Mouse (Mus musculus): ENCODE measurements at regions not wholly inside any gene's neighbourhood (a gene's known extent, or its start where the extent isn't known, plus 50 kb on each side); places are given as distances from the start of the nearest gene placed in this dataset.

DNA sequence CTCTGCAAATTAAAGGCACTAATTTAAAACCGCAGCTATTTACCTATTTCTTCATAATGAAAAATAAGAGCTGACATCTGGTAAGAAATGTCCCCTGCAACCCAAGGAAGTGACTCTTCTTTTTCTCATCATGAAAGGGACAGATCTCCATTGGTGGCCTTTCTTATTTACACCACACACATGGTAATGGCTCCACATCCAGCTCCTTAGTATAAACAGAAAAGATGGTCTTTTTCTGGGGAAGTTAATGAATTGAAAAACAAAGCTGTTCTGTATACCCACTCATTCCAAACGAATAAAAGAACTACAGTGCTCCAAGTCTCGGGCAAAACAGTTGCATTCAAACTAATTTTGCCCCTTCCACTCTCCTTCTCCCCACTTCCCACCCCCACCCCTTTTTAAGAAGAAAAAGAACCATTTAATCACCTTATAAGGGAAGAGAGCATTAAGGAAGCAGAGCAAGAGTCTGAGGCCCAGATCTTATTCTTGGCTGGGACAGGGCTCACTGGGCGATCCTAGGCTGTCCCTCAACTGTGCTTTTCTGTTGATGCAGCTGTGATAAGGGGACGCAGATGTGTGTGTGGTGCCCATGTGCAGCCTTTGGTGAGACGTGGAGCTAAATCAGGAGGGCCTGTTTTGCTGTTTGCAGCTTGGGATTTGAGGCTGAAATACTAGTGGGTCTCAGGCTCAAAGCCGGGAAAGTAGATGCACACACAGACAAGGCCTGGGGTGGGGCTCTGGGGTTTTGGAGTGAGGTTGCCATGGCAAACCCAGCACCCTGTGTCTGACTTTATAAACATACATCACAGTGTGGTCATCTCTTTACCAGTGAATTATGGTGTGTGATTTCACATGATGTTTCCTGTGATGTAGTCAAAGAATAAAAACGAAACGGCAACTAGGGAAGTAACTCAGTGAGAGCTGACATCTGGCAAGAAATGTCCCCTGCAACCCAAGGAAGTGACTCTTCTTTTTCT lies 113.6 kb upstream of the Ercc6l2 start:
- WGBS, result 31% methylated on average over 9 of the region's 9 CpGs
- Histone ChIP-seq H3K27me3 (replicated peaks) (no peaks in the 10 kb centered on the region), H3K9ac (replicated peaks) (no peak overlapping the region), H3K4me3 (replicated peaks) (no peak overlapping the region), H3K36me3 (no peaks in the 10 kb centered on the region), H3K4me2 (no peak overlapping the region), H3K27ac (replicated peaks) (peak overlapping the region; percentile 58), H3K4me1 (peaks cover 10% of the 10 kb centered on the region), H3K9me3 (replicated peaks) (no peaks in the 10 kb centered on the region)
- ATAC-seq (ENCODE audit: low FRiP score), result peak; percentile 55; the same call in 1 of the 2 replicates

DNA sequence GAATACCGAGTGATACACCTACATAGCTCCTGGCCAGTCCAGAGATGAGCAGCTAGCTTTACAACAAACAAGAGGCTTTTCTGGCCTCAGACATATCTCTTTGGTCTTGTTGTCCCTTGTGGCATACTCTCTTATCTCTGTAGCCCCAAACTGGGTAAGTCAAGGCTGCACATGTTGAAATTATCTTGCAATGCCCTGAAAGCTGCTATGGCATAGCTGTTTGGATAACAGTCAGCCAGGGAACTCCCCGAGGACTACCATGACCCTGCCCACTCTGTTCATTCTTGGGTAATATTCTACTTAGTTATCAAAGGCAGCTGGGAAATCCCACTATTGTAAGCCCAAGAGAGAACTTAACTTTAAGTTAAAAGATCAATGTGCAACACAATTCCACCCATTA lies 106.5 kb upstream of the Ercc6l2 start:
- WGBS, result 88% methylated on average over 2 of the region's 2 CpGs
- H3K4me1 ChIP-seq, result no peaks in the 10 kb centered on the region
- no peaks in the 10 kb centered on the region for H3K36me3 ChIP-seq
- ATAC-seq (ENCODE audit: low FRiP score), result no peak
- H3K9ac ChIP-seq (replicated peaks), result no peak overlapping the region
- H3K27ac ChIP-seq (replicated peaks), result no peak overlapping the region
- no peak overlapping the region for H3K4me2 ChIP-seq
- no peak overlapping the region for H3K4me3 ChIP-seq (replicated peaks)
- H3K9me3 ChIP-seq (replicated peaks), result 0 out of 2 replicates have a peak, but pooled peaks cover 4% of the 10 kb centered on the region
- H3K27me3 ChIP-seq (replicated peaks), result no peaks in the 10 kb centered on the region

DNA sequence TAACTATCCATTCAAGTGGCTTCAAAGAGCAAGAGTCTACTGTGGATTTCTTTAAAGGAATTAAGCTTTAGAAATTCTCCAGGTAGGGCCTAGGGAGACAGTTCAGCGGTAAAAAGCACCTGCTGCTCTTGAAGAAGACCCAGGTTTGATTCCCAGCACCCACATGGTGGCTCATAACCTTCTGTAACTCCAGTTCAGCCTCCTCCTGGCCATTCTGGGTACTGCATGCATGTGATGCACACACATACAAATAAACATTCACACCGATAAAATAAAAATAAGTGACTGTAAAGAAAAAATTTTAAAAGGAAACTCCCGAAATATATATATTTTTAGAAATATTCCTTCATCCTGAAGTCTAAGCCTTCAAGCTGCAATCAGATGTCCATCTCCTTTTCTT lies 101.9 kb upstream of the Ercc6l2 start:
- H3K36me3 ChIP-seq, result no peaks in the 10 kb centered on the region
- H3K9me3 ChIP-seq (replicated peaks), result 0 out of 2 replicates have a peak, but pooled peaks cover 4% of the 10 kb centered on the region
- no peak overlapping the region for H3K27ac ChIP-seq (replicated peaks)
- ATAC-seq (ENCODE audit: low FRiP score), result no peak
- H3K27me3 ChIP-seq (replicated peaks), result no peaks in the 10 kb centered on the region
- H3K4me3 ChIP-seq (replicated peaks), result no peak overlapping the region
- H3K9ac ChIP-seq (replicated peaks), result no peak overlapping the region
- WGBS, result 90% methylated on average over 3 of the region's 3 CpGs
- no peak overlapping the region for H3K4me2 ChIP-seq
- no peaks in the 10 kb centered on the region for H3K4me1 ChIP-seq

DNA sequence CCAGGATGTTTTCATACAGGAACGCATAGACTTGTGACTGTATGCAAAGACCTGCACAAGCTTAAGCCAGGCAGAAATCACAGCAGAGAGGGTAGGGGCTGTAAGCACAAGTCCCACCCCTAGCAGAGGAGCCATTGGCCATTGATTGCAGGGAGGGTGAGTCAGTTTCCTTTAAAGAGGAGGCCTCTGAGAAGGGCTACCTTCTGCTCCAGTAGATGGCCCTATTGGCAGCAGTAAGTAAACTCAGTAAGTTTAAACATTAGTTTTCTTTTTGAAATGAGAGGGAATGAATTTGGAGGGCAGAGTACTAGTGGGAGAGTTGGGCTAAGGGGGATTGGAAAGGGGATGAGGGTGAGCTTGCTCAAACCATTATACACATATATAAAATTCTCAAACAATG lies 98.5 kb upstream of the Ercc6l2 start:
- no peaks in the 10 kb centered on the region for H3K27me3 ChIP-seq (replicated peaks)
- H3K9me3 ChIP-seq (replicated peaks), result 0 out of 2 replicates have a peak, but pooled peaks cover 4% of the 10 kb centered on the region
- no peak overlapping the region for H3K9ac ChIP-seq (replicated peaks)
- no peaks in the 10 kb centered on the region for H3K36me3 ChIP-seq
- H3K27ac ChIP-seq (replicated peaks), result no peak overlapping the region
- ATAC-seq (ENCODE audit: low FRiP score), result no peak
- H3K4me2 ChIP-seq, result no peak overlapping the region
- H3K4me3 ChIP-seq (replicated peaks), result no peak overlapping the region
- WGBS, result 89% methylated on average over 1 of the region's 1 CpGs
- peaks cover 16% of the 10 kb centered on the region for H3K4me1 ChIP-seq

DNA sequence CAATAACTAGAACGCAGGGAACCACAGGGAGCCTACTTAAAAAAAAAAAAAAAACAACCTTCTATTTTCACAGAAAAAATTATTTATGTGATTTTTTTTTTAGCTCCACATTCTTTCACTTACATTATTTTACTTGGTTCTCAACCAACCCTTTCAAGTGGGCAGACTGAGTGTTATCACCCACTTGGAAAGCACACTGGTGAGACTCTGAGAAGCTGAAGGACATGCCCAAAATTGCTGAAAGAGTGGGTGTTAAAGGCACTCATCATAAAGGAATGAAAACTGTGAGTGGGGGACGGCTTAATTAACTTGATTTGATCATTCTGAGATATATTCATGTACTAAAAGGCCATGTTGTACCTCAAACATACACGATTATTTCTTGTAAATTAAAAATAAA lies 97.8 kb upstream of the Ercc6l2 start:
- Histone ChIP-seq H3K4me3 (replicated peaks) (no peak overlapping the region), H3K27me3 (replicated peaks) (no peaks in the 10 kb centered on the region), H3K9ac (replicated peaks) (no peak overlapping the region), H3K36me3 (no peaks in the 10 kb centered on the region), H3K4me1 (peaks cover 16% of the 10 kb centered on the region), H3K27ac (replicated peaks) (no peak overlapping the region), H3K9me3 (replicated peaks) (0 out of 2 replicates have a peak, but pooled peaks cover 4% of the 10 kb centered on the region), H3K4me2 (no peak overlapping the region)
- 84% methylated on average over 3 of the region's 3 CpGs for WGBS
- no peak for ATAC-seq (ENCODE audit: low FRiP score)

DNA sequence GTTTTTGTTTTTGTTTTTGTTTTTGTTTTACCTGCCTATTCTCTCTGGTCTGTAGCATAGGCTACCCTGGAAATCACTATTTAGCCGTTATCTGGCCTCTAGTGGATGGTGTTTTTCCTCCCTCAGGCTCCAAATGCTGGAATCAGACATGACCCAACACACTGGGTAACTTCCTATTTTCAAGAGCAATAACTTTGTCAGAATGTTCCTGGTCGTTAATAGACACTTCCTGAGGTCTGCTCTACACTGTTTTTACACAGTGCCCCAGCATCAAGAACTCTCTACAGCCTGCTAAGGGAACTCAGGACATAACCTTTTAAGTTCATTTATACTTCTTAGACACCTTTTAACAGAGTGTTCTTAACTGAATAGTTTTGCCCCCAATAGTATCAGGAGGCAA lies 96.3 kb upstream of the Ercc6l2 start:
- no peak for ATAC-seq (ENCODE audit: low FRiP score)
- H3K4me1 ChIP-seq, result peaks cover 16% of the 10 kb centered on the region
- H3K4me2 ChIP-seq, result no peak overlapping the region
- 70% methylated on average over 2 of the region's 2 CpGs for WGBS
- H3K36me3 ChIP-seq, result no peaks in the 10 kb centered on the region
- no peak overlapping the region for H3K9ac ChIP-seq (replicated peaks)
- no peak overlapping the region for H3K27ac ChIP-seq (replicated peaks)
- H3K4me3 ChIP-seq (replicated peaks), result no peak overlapping the region
- no peaks in the 10 kb centered on the region for H3K27me3 ChIP-seq (replicated peaks)
- no peaks in the 10 kb centered on the region for H3K9me3 ChIP-seq (replicated peaks)

DNA sequence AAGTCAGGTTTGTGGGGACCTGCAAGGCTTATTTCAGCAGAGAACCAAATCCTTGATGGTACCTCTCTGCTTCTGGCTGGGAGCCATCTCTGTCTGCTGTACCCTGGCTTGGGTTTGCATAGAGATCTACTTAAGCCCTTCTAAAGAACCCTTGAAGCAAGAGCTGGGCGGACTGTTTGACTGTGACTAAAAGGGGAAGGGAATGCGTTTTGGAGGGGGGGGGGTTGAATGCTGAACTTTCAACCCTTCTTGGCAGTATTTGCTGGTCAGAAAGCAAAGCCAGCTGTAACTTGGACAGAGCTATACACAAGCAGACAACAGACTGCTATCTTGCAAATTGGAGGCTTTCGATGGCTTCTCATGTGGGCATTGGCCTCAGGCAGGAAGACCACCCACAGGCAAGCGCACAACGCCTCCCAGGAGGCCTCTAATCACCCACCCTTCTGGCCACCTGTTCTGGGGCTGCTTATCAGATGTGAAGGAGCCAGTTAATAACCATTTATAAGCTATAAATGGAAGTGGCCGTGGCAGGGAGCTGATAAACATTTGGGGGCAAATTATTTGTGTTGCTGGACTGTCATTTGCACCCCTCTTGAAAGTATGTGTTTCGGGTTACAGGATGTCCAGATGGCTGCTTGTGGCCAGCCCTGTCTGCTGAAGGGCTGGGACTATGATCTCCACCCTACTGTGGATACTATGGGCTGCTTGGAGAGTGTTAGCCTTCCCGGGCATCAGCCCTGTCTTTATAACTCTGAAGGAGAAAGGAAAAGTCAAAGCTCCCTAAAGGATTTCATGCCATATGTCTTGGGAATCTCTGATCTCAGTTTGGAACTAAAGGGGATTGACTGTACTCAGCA lies 95.5 kb upstream of the Ercc6l2 start:
- no peak overlapping the region for H3K27ac ChIP-seq (replicated peaks)
- H3K36me3 ChIP-seq, result no peaks in the 10 kb centered on the region
- H3K9me3 ChIP-seq (replicated peaks), result no peaks in the 10 kb centered on the region
- ATAC-seq (ENCODE audit: low FRiP score), result no peak
- no peaks in the 10 kb centered on the region for H3K27me3 ChIP-seq (replicated peaks)
- no peak overlapping the region for H3K9ac ChIP-seq (replicated peaks)
- no peak overlapping the region for H3K4me2 ChIP-seq
- H3K4me3 ChIP-seq (replicated peaks), result no peak overlapping the region
- peaks cover 16% of the 10 kb centered on the region for H3K4me1 ChIP-seq
- WGBS, result 25% methylated on average over 8 of the region's 8 CpGs

DNA sequence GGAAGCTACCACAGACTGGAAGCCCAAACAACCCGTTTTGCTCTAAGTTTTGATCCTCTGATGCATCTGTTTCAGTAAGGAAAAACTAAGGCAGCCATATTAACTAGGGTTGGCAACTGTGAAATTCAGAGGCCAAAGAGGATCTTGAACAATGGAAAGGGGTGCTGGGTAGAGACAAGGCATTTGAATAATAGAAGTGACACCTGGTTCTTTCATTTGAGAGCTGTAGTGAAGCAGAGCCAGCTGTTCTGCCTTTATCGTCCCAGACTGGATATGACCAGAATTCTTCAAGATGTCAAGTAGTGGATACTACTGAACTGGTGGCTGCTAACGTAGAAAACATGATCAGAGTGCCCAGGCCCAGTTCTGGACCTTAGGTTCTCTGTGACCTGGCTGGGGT lies 94.4 kb upstream of the Ercc6l2 start:
- Histone ChIP-seq H3K4me2 (no peak overlapping the region), H3K9me3 (replicated peaks) (no peaks in the 10 kb centered on the region), H3K27ac (replicated peaks) (no peak overlapping the region), H3K4me3 (replicated peaks) (no peak overlapping the region), H3K36me3 (no peaks in the 10 kb centered on the region), H3K4me1 (peaks cover 19% of the 10 kb centered on the region), H3K9ac (replicated peaks) (no peak overlapping the region), H3K27me3 (replicated peaks) (no peaks in the 10 kb centered on the region)
- WGBS, result 75% methylated on average over 3 of the region's 3 CpGs
- no peak for ATAC-seq (ENCODE audit: low FRiP score)

DNA sequence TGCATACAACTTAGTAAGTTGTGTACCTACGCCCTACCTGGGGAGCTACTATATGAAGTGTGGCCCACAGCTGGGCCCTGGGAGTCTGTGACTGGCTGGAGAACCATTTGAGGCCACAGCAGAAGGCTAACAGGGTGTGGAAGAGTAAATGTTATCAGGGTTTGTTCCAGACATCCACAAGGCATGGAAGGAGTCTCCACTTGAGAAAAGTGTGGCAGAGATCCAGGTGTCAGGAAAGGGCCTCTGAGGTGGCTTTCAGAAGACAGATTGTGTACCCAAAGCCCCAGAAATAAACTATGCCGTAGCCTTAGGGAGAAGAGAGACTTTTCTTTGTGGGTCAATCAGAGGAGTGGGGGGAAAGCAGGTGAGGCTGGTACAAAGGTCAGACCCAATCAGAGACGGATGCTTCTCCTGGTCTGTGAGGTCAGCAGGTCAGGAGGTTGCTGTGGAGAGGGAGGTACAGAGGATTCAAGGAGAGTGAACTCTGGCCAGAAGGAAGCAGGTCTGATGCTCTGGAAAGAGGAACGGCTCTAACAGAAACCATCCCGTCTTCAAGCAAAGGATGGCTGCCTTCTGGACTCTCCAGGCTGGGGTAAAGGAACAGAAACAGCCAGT lies 93.9 kb upstream of the Ercc6l2 start:
- WGBS, result 92% methylated on average over 5 of the region's 5 CpGs
- no peak overlapping the region for H3K4me3 ChIP-seq (replicated peaks)
- H3K36me3 ChIP-seq, result no peaks in the 10 kb centered on the region
- H3K27me3 ChIP-seq (replicated peaks), result no peaks in the 10 kb centered on the region
- no peak for ATAC-seq (ENCODE audit: low FRiP score)
- H3K9me3 ChIP-seq (replicated peaks), result no peaks in the 10 kb centered on the region
- no peak overlapping the region for H3K9ac ChIP-seq (replicated peaks)
- peaks cover 19% of the 10 kb centered on the region for H3K4me1 ChIP-seq
- H3K27ac ChIP-seq (replicated peaks), result no peak overlapping the region
- no peak overlapping the region for H3K4me2 ChIP-seq

DNA sequence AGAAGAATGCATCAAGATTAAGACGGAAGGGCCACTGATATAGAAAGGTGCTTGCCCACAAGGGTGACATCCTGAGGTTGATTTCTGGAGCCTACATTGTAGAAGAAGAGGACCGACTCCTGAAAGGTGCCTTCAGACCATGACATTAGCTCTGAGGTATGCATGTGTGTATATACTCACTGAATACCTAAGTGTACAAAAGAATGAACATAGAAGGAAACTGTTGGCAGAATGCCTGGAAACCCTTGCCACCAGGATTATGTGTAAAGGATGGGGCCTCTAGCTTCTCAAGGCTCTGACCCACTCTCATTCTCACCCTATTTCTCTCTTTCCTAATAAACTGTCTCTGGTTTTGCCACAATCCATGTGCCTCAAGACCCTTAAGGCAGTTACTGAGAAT lies 90.7 kb upstream of the Ercc6l2 start:
- Histone ChIP-seq H3K4me1 (peaks cover 15% of the 10 kb centered on the region), H3K4me2 (no peak overlapping the region), H3K4me3 (replicated peaks) (no peak overlapping the region), H3K27ac (replicated peaks) (no peak overlapping the region), H3K9ac (replicated peaks) (no peak overlapping the region), H3K27me3 (replicated peaks) (no peaks in the 10 kb centered on the region), H3K36me3 (no peaks in the 10 kb centered on the region), H3K9me3 (replicated peaks) (no peaks in the 10 kb centered on the region)
- no peak for ATAC-seq (ENCODE audit: low FRiP score)
- 87% methylated on average over 2 of the region's 2 CpGs for WGBS

DNA sequence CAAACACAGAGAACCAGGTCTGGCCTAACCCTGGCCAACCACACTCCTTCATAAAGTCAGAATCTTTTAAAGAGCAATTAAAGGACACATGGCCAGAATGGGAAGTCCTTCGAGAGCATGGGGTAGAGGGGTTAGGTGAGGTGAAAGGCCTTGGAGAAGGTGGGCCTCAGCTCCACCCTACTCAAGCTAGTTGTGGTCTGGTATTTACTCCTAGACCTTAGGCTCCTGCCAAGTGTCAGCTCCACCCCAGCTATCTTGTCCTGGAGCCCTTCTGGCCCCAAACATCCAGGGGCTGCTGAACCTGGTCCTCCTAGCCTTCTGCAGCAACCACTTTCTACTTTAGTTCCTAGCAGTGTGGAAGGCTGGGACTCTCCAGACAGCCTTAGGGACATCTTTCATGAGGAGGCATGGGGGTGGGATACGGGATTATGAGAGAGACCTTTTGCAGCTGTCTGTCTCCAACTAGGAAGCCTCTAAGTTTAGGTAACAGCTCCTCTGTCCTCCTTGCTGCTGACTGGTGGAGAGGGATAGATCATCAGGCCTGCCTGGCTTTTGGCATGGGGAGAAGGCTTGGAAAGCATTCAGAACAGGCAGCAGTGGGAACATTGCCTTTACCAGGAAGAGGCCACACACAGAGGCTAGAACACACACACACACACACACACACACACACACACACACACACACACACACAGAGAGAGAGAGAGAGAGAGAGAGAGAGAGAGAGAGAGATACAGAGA lies 90.0 kb upstream of the Ercc6l2 start:
- Histone ChIP-seq H3K27me3 (replicated peaks) (no peaks in the 10 kb centered on the region), H3K4me1 (0 out of 2 replicates have a peak, but pooled peaks cover 8% of the 10 kb centered on the region), H3K36me3 (no peaks in the 10 kb centered on the region), H3K4me3 (replicated peaks) (no peak overlapping the region), H3K9ac (replicated peaks) (no peak overlapping the region), H3K4me2 (no peak overlapping the region), H3K9me3 (replicated peaks) (no peaks in the 10 kb centered on the region), H3K27ac (replicated peaks) (no peak overlapping the region)
- no peak for ATAC-seq (ENCODE audit: low FRiP score)
- 87% methylated on average over 2 of the region's 2 CpGs for WGBS

Measured in neural tube, embryonic 15.5 days (tissue).